Mouse (Mus musculus) spleen, postnatal 14 days (tissue): ENCODE measurements around the gene Fbxo39.

Source experiments
- DNase-seq, 2 experiments: peaks; one replicate each; pipeline ENCODE4 v3.0.0; 2021 to 2022; ENCODE audit warnings: low spot score in 2 of 2

Fbxo39 gene

GRCm38 (mm10) chr11:72314151-72314895 lies at the start of gene Fbxo39:
Fbxo39 (plus strand) TSS chr11:72314444.
- DNase-seq: no peak

GRCm38 (mm10) chr11:72265483-72265882 lies 48.8 kb upstream of the Fbxo39 start:
- no peak for DNase-seq

GRCm38 (mm10) chr11:72266207-72266959 lies 47.9 kb upstream of the Fbxo39 start:
- peak in 1 of 2 experiments; percentile 8 for DNase-seq

- no peak for DNase-seq
Observed at GRCm38 (mm10) chr11:72266960-72267560, 47.2 kb upstream of the Fbxo39 start, which contains the start of gene Slc13a5. Slc13a5 (minus strand) TSS chr11:72267222.

GRCm38 (mm10) chr11:72271761-72272160 lies 42.5 kb upstream of the Fbxo39 start:
- DNase-seq: no peak

GRCm38 (mm10) chr11:72273341-72273740 lies 40.9 kb upstream of the Fbxo39 start:
- no peak for DNase-seq

GRCm38 (mm10) chr11:72281143-72281851 lies 32.9 kb upstream of the Fbxo39 start:
- no peak for DNase-seq

- no peak for DNase-seq
Observed at GRCm38 (mm10) chr11:72281852-72282400, 32.3 kb upstream of the Fbxo39 start.

- DNase-seq: no peak
Observed at GRCm38 (mm10) chr11:72283486-72284224, 30.6 kb upstream of the Fbxo39 start.

- DNase-seq: no peak
Observed at GRCm38 (mm10) chr11:72284532-72285182, 29.6 kb upstream of the Fbxo39 start.

- no peak for DNase-seq
Observed at GRCm38 (mm10) chr11:72285971-72286480, 28.2 kb upstream of the Fbxo39 start.

- DNase-seq: no peak
Observed at GRCm38 (mm10) chr11:72286651-72287050, 27.6 kb upstream of the Fbxo39 start.

- no peak for DNase-seq
Observed at GRCm38 (mm10) chr11:72287126-72287525, 27.1 kb upstream of the Fbxo39 start.

GRCm38 (mm10) chr11:72287543-72287942 lies 26.7 kb upstream of the Fbxo39 start:
- DNase-seq: no peak

GRCm38 (mm10) chr11:72293116-72293515 lies 21.1 kb upstream of the Fbxo39 start:
- no peak for DNase-seq

- peak in 1 of 2 experiments; percentile 27 for DNase-seq
Observed at GRCm38 (mm10) chr11:72301334-72301733, 12.9 kb upstream of the Fbxo39 start, which contains the start of gene Xaf1. Xaf1 (plus strand) TSS chr11:72301629.

GRCm38 (mm10) chr11:72302230-72302629 lies 12.0 kb upstream of the Fbxo39 start:
- DNase-seq: no peak

GRCm38 (mm10) chr11:72307461-72307860 lies 6.8 kb upstream of the Fbxo39 start:
- DNase-seq: no peak

GRCm38 (mm10) chr11:72308982-72309381 lies 5.3 kb upstream of the Fbxo39 start:
- no peak for DNase-seq

GRCm38 (mm10) chr11:72310491-72310890 lies 3.8 kb upstream of the Fbxo39 start:
- no peak for DNase-seq
